Mouse (Mus musculus): ENCODE data around the gene Lipc. TPM values are rescaled to one million over a fixed set of nuclear protein-coding genes. Genes with fewer than 3 reads are reported as not detected.

Gene Lipc
- 0.27 and 0.70 TPM in 2 replicates for polyA plus RNA-seq (2015; fragmentation: Nextera tagmentation; extraction: Ambion mirVana)

DNA sequence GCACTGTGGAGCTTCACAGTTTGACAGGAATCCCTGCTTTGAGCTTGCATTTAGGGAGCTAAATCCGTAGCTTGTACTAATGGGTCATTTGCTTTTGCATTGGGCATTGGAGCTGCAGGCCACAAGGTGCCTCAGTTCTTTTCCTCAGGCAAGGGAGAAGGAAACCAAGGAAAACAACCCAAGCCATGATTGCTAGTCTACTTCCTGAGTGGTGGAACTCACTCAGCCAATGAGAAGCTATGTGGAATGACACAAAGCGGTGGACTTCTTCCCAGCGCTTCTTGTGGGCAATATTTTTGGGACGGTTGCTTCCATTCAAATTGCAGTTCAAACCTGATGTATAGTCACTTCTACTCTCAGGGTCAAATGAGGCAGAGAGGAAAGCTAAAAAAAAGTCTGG lies at the start of gene Lipc:
Gene Lipc (minus strand): TSS at position 101 of the 400 bp plus-strand sequence.
- H3K9me3 ChIP-seq, result no peaks in the 10 kb centered on the region
- WGBS, result 90% methylated on average over 4 of the region's 4 CpGs

DNA sequence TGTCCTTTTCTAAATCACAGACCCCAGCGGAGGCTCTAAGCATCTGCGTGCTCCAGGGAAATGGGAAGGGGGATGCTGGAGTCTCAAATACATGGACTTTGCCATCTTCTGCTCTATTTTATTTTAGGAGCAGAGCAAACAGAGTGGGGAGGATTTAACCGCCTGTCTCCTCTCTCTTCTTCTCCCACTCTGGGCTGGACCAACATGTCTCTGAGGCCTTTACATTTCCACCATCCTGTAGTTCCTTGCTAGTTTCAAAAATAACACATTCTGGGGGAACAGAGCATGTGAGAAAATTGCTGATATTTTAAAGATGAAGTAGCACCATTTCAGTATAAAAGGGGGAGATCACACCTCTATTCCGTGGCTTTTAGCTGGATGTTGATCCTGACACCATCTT lies 47.1 kb upstream of the Lipc start:
- ATAC-seq (ENCODE audit: insufficient number of reproducible peaks, insufficient read depth, low FRiP score, low TSS enrichment, low read depth), result no peak
- H3K27ac ChIP-seq, result no peak overlapping the region
- no peaks in the 10 kb centered on the region for H3K27me3 ChIP-seq
- H3K9ac ChIP-seq, result no peak overlapping the region
- no peak overlapping the region for H3K4me2 ChIP-seq
- H3K4me3 ChIP-seq, result no peak overlapping the region
- no peaks in the 10 kb centered on the region for H3K9me3 ChIP-seq
- H3K4me1 ChIP-seq, result no peaks in the 10 kb centered on the region
- WGBS, result 89% methylated on average over 4 of the region's 4 CpGs
- no peaks in the 10 kb centered on the region for H3K36me3 ChIP-seq

More for the DNA sequence above, at the start of gene Lipc:
- Histone ChIP-seq H3K4me1 (no peaks in the 10 kb centered on the region), H3K4me2 (no peak within 1 kb of the TSS), H3K9ac (no peak within 1 kb of the TSS), H3K27me3 (no peaks in the 10 kb centered on the region), H3K4me3 (no peak within 1 kb of the TSS), H3K27ac (no peak within 1 kb of the TSS), H3K36me3 (no peaks in the 10 kb centered on the region)
- no peak for ATAC-seq (ENCODE audit: insufficient number of reproducible peaks, insufficient read depth, low FRiP score, low TSS enrichment, low read depth)

DNA sequence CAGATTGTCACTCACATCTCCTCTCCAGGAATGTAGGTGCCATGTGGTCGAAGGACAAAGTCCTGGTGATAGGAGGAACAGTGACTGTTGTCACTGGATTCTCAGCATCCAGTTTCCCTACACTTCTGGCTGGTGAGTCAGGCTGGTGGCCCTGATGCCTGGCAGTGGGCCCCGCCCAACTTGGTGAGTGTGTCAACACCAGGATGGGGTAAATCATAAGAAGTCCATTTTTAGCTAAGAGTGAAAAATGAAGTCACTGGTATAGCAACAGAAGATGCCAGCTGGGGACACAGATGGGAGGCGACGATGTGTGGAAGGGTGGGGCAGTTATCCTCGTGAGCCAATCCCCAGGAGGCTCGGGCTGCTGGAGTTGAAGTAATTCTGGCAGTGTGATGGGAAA lies 46.7 kb upstream of the Lipc start:
- 76% methylated on average over 6 of the region's 6 CpGs for WGBS
- Histone ChIP-seq H3K36me3 (no peaks in the 10 kb centered on the region), H3K4me2 (no peak overlapping the region), H3K4me1 (no peaks in the 10 kb centered on the region), H3K9ac (no peak overlapping the region), H3K27ac (no peak overlapping the region), H3K27me3 (no peaks in the 10 kb centered on the region), H3K9me3 (no peaks in the 10 kb centered on the region), H3K4me3 (no peak overlapping the region)
- ATAC-seq (ENCODE audit: insufficient number of reproducible peaks, insufficient read depth, low FRiP score, low TSS enrichment, low read depth), result no peak

DNA sequence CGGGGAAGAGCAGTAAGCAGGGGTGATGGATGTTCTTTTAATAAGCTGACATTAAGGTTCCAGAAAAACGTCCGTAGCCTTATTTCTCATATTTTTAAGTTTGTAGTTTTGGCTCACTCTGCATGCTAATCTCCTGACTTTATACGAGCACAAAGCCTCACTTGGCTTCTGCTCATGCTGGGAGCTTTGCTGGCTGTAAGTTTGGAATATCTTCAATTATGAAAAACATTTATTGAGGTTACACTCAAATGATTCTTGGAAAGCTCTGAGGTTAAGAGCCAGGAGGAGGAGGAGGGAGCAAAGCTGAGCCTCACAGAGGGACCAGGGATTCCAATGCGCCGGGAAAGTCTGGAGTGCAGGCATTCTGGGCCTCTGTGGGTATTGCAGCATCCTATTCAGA lies 41.3 kb upstream of the Lipc start:
- Histone ChIP-seq H3K27ac (no peak overlapping the region), H3K4me3 (no peak overlapping the region), H3K9ac (no peak overlapping the region), H3K36me3 (no peaks in the 10 kb centered on the region), H3K9me3 (no peaks in the 10 kb centered on the region), H3K4me1 (no peaks in the 10 kb centered on the region), H3K4me2 (no peak overlapping the region), H3K27me3 (no peaks in the 10 kb centered on the region)
- ATAC-seq (ENCODE audit: insufficient number of reproducible peaks, insufficient read depth, low FRiP score, low TSS enrichment, low read depth), result no peak
- 55% methylated on average over 6 of the region's 6 CpGs for WGBS

DNA sequence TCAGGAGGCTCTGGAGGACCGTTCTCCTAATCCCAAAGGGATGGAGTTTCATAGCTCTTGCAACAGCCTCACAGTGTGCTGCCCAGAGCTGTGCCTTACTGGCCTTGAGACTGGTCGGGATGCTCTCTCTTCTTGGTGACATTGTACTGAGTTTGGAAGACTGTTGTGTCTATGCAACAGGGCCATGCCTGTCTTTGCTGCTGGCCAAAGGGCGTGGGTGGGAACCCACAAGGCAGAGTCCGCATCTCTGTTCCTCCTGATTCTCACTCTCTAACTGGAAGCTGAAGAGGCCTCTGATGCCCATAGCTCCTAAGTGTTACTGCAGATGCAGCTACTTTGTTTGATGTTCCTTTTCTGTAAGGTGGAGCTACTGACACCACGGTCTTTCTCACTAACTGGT lies 39.4 kb upstream of the Lipc start:
- Histone ChIP-seq H3K27me3 (no peaks in the 10 kb centered on the region), H3K36me3 (no peaks in the 10 kb centered on the region), H3K4me1 (peaks cover 5% of the 10 kb centered on the region; the same call in 1 of the 2 replicates), H3K9ac (no peak overlapping the region), H3K9me3 (no peaks in the 10 kb centered on the region), H3K27ac (no peak overlapping the region), H3K4me3 (no peak overlapping the region), H3K4me2 (no peak overlapping the region)
- ATAC-seq (ENCODE audit: insufficient number of reproducible peaks, insufficient read depth, low FRiP score, low TSS enrichment, low read depth), result no peak; the same call in 1 of the 2 replicates
- 84% methylated on average over 5 of the region's 5 CpGs for WGBS

DNA sequence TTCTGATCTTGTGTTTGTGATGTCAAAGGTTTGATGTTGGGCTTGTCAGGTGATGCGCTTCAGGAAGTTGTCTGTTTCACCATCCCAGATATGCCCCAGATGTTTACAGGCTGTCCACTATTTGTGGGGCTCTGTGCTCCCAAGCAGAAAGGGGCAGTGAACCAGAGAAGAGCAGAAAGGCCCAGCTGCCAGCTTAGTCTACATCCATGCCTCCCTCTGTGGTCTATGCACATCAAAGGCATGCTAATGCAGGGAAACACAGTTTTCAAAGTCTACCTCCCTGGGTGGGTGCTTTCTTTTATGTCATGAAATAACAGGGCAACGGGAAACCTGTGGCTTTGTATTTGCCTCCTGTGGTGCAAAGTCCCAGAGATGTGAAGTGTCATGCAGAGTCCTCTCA lies 35.2 kb upstream of the Lipc start:
- no peaks in the 10 kb centered on the region for H3K27me3 ChIP-seq
- 45% methylated on average over 2 of the region's 2 CpGs for WGBS
- H3K4me3 ChIP-seq, result no peak overlapping the region
- H3K4me2 ChIP-seq, result no peak overlapping the region
- H3K27ac ChIP-seq, result no peak overlapping the region
- ATAC-seq (ENCODE audit: insufficient number of reproducible peaks, insufficient read depth, low FRiP score, low TSS enrichment, low read depth), result no peak
- H3K9me3 ChIP-seq, result no peaks in the 10 kb centered on the region
- peaks cover 5% of the 10 kb centered on the region; the same call in 1 of the 2 replicates for H3K4me1 ChIP-seq
- H3K9ac ChIP-seq, result no peak overlapping the region
- H3K36me3 ChIP-seq, result no peaks in the 10 kb centered on the region

DNA sequence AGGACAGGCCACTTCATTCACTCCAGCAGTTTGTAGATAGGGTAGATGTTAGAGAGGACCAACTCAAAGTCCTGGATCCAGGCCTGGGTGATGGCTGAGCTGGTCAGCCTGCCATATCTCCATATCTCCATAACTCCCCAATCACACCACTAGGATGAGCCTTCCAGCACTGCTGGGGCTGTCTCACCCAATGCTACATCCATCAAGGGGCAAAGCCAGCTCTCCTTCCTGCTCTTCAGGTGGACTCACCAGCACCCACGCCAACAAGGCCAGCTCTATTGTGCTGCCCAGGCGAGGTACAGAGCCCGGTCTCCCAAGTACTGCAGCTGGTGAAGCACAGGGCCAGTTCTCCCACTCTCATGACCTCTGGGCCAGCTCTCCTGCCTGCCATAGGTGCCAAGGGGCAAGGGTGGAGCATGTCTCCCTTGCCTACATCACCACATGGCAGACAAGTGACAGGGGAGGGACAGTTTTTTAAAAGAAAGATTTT lies 31.0 kb upstream of the Lipc start:
- Histone ChIP-seq H3K27me3 (no peaks in the 10 kb centered on the region), H3K4me2 (no peak overlapping the region), H3K27ac (no peak overlapping the region), H3K9ac (no peak overlapping the region), H3K9me3 (no peaks in the 10 kb centered on the region; the same call in 1 of the 2 replicates), H3K36me3 (no peaks in the 10 kb centered on the region), H3K4me3 (no peak overlapping the region), H3K4me1 (peaks cover 5% of the 10 kb centered on the region; the same call in 1 of the 2 replicates)
- ATAC-seq (ENCODE audit: insufficient number of reproducible peaks, insufficient read depth, low FRiP score, low TSS enrichment, low read depth), result no peak
- 90% methylated on average over 3 of the region's 3 CpGs for WGBS

DNA sequence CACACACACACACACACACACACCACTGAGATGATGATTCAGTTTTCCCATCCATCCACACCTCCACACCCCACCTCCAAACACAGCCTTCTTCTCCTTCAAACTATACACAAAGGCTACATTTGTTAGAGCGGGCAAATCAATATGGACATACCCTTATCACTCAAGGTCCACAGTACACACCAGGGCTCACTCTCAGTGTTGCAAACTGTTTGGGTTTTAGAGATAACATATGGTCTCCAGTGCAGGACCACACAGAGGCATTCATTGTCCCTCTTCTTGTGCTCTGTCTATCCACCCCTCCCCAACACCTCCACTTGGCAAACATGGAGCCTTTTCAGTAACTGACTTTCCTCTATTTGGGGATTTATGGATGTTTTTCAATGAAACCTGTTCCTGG lies 29.7 kb upstream of the Lipc start:
- no peaks in the 10 kb centered on the region for H3K27me3 ChIP-seq
- H3K4me2 ChIP-seq, result no peak overlapping the region
- H3K4me3 ChIP-seq, result no peak overlapping the region
- no peak for ATAC-seq (ENCODE audit: insufficient number of reproducible peaks, insufficient read depth, low FRiP score, low TSS enrichment, low read depth)
- no peak overlapping the region for H3K27ac ChIP-seq
- H3K36me3 ChIP-seq, result no peaks in the 10 kb centered on the region
- H3K9me3 ChIP-seq, result no peaks in the 10 kb centered on the region; the same call in 1 of the 2 replicates
- no peaks in the 10 kb centered on the region for H3K4me1 ChIP-seq
- 100% methylated on average over 1 of the region's 1 CpGs for WGBS
- no peak overlapping the region for H3K9ac ChIP-seq

DNA sequence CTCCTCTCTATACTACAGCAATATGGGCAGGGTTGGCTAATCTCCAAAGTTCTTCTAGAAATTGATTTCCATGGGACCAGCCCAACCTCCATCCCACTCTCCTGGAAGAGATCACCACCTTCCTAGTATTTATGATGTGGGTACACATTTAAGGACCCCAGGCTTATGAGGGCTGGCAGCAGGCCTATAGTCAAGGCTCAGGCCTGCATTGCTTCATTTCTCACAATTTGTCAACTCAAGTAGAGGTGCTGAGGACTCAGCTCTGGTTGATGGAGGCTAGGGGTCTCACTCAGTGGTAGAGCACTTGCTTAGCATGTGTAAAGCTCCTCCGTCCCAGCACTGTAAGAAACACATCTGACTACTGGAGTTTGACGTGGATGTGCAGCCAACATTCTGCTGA lies 27.6 kb upstream of the Lipc start:
- ATAC-seq (ENCODE audit: insufficient number of reproducible peaks, insufficient read depth, low FRiP score, low TSS enrichment, low read depth), result no peak

DNA sequence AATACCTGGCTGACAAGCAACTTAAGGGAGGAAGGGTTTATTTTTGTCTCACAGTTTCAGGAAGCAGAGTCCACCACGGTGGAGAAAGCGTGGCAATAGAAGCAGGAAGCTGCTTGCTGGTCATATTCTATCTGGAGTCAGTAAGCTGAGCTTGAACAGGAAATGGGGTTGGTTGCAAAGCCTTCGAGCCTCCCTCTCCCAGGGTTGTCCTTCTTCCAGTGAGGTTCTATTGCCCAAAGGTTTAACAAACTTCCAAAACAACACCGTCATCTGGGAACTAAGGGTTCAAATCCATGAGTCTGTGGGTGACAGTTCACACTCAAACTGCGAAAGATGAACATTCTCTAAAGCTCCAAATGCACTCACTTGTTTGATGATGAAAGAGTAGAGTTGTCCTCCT lies 27.1 kb upstream of the Lipc start:
- Histone ChIP-seq H3K4me1 (no peaks in the 10 kb centered on the region), H3K36me3 (no peaks in the 10 kb centered on the region), H3K4me2 (no peak overlapping the region), H3K4me3 (no peak overlapping the region), H3K9me3 (no peaks in the 10 kb centered on the region; the same call in 1 of the 2 replicates), H3K27me3 (no peaks in the 10 kb centered on the region), H3K27ac (no peak overlapping the region), H3K9ac (no peak overlapping the region)
- ATAC-seq (ENCODE audit: insufficient number of reproducible peaks, insufficient read depth, low FRiP score, low TSS enrichment, low read depth), result no peak
- 89% methylated on average over 5 of the region's 5 CpGs for WGBS

More for the DNA sequence above, 27.6 kb upstream of the Lipc start:
- H3K36me3 ChIP-seq, result no peaks in the 10 kb centered on the region
- no peak overlapping the region for H3K27ac ChIP-seq
- no peak overlapping the region for H3K9ac ChIP-seq
- H3K4me3 ChIP-seq, result no peak overlapping the region
- 91% methylated on average over 2 of the region's 2 CpGs for WGBS
- no peak overlapping the region for H3K4me2 ChIP-seq
- no peaks in the 10 kb centered on the region for H3K27me3 ChIP-seq
- H3K4me1 ChIP-seq, result no peaks in the 10 kb centered on the region
- no peaks in the 10 kb centered on the region; the same call in 1 of the 2 replicates for H3K9me3 ChIP-seq

DNA sequence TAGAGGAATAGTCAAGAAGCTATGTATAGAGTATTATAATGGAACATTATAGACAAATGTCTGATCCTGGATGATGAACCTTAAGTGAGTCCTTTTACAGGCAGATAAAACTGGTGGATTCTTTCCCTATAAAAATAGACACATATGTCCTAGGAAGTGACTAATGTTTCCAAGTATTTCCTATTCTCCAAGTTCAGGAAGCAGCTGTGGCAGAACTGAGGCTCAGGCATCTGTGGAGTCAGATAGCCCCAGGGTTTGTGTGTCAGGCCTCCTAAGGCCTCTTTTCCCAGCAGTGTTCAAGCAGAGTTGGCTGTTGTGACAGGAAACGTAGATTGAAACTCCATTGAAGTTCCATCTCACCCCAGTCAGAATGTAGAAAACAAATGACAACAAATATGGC lies 25.4 kb upstream of the Lipc start:
- Histone ChIP-seq H3K4me3 (no peak overlapping the region), H3K27ac (no peak overlapping the region), H3K36me3 (no peaks in the 10 kb centered on the region), H3K4me2 (no peak overlapping the region), H3K9ac (no peak overlapping the region), H3K9me3 (no peaks in the 10 kb centered on the region; the same call in 1 of the 2 replicates), H3K27me3 (no peaks in the 10 kb centered on the region), H3K4me1 (no peaks in the 10 kb centered on the region)
- ATAC-seq (ENCODE audit: insufficient number of reproducible peaks, insufficient read depth, low FRiP score, low TSS enrichment, low read depth), result no peak
- WGBS, result 35% methylated on average over 1 of the region's 1 CpGs

DNA sequence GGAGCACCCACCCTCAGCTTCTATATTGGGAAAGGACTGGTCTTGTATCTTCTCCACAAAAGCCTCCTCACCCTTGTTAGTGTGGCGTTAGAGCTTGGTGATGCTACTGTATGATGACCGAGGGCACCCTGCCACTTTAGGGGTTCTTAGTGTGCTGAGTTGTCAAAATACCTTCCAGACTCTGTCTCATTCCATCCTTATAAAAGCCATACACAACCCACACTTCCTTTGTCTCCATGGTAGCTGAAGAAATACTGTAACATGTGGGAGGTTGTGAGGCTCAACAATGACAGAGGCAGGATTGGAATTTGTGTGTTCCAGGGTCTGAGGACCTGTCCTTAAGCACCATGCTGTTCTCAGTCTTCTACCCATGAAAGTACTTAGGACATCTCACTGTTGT lies 23.9 kb upstream of the Lipc start:
- no peaks in the 10 kb centered on the region for H3K27me3 ChIP-seq
- H3K4me2 ChIP-seq, result no peak overlapping the region
- no peak overlapping the region for H3K9ac ChIP-seq
- no peak for ATAC-seq (ENCODE audit: insufficient number of reproducible peaks, insufficient read depth, low FRiP score, low TSS enrichment, low read depth)
- H3K36me3 ChIP-seq, result no peaks in the 10 kb centered on the region
- no peak overlapping the region for H3K4me3 ChIP-seq
- WGBS, result 91% methylated on average over 2 of the region's 2 CpGs
- H3K27ac ChIP-seq, result no peak overlapping the region
- no peaks in the 10 kb centered on the region; the same call in 1 of the 2 replicates for H3K9me3 ChIP-seq
- H3K4me1 ChIP-seq, result no peaks in the 10 kb centered on the region
